Mouse (Mus musculus): Measurements from ENCODE around the gene Sys1.

DNA sequence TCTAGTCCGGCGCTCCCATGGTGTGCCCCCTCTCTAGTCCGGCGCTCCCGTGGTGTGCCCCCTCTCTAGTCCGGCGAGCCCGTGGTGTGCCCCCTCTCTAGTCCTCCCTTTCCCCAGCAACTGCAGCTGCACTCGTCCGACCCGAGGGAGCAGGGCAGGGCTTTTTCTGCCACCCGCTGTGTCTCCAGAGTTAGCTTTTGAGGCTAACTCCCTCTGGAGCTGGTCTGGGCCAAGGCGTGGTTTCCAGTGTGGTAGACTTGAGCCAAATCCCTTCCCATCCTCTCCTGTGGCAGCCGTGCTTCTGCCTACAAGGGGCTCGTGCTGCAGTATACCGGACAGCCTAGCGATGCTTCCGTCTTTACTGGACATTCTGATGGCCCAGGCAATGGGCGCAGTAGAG is 51.0 kb downstream of the Sys1 start:
- TF ChIP-seq POLR2A (IDR thresholded peaks at IDR 0.05; ENCODE audit: insufficient read depth, low read length), result no peak
- TF ChIP-seq CTCF (IDR thresholded peaks at IDR 0.05; ENCODE audit: low read depth, low read length), result no peak

Measured in ES-Bruce4 (cell line).